ENCODE assay signal across 8 mouse cellular contexts in the genomic region with DNA sequence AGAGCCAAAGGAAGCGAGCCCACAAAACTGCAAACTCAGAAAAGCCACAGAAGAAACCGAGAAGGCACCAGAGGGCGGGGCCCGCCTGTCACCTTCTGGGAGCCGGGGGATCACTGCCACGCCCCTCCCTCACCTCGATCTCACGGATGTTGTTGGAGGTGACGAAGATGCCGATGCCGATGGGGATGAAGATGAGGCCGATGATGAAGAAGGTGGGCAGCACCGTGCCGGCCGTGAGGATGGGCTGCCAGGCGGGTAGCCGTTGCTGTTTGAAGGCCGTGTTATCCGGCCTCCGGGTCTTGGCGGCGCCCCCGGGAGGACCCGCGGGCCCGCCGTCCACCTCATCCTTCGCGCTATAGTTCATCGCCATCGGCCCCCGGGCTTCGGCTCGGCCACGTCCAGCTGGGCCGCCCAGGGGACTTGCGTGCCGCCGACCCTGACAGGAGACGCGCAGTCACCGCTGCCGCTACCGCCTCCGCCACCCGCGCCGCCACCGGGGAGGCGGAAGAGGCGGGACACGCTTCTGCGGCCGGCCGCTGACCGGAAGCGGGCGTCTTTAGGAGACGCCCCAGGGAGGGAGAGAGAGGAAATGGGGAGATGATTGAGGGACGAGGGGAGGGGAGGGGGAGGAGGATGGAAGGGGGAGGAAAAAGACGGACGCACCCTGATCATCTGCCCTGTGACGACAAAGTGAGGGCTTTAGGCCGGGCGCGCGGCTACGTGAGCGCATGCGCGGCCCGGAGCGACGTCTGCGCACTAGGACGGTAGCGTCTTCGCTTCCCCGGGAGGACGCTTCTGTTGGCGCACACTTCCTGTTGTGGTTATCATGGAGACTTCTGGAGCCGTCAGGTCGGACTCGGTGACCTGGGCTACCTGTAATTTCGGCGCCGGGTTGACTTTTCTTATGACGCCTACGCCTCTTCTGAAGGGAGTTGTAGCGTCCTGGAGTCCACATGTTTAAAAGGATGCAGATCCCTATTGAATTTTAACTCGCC. TPM values are rescaled to one million over a fixed set of nuclear protein-coding genes. Genes with fewer than 3 reads are reported as not detected.
DNase-seq lines count a peak whose midpoint lies in the region; ATAC-seq lines count a peak whose summit lies in the region.

A gene (minus strand): TSS at position 667 of the 995 bp plus-strand sequence.

- no peaks in the 10 kb centered on the region for H3K27me3 ChIP-seq in intestine, embryonic 14.5 days (replicated peaks; ENCODE audit: control insufficient read depth, insufficient read depth, low read length)

- H3K4me3 ChIP-seq in intestine, embryonic 14.5 days (ENCODE audit: low read depth, low read length): peak within 1 kb of the TSS; percentile 89

- intact Hi-C loops in left cerebral cortex, postnatal 14 days (cut with DNase I): no loop called here

- peak; percentile 99 for ATAC-seq in intestine, embryonic 14.5 days (replicated peaks; ENCODE audit: low FRiP score, low TSS enrichment, low read depth)

- peak; percentile 91 to 93 for DNase-seq in adrenal gland, adult 18-20 months (ENCODE audit: low spot score in 2 of 2)
- DNase-seq in embryo, embryonic 11 days: peak; percentile 96
- DNase-seq in gastrocnemius, postnatal 25 days: peak; percentile 97
- DNase-seq in intestine, embryonic 14.5 days (ENCODE audit: low spot score): peak; percentile 91
- DNase-seq in left cerebral cortex, postnatal 14 days (ENCODE audit: low spot score in 2 of 2): peak; percentile 96 to 98
- peak; percentile 99 for DNase-seq in mesoderm, embryonic 11.5 days (ENCODE audit: low read depth, low spot score)
- DNase-seq in right cerebral cortex, postnatal 36 days (ENCODE audit: low spot score in 2 of 2): peak; percentile 92 to 96
- peak; percentile 97 for DNase-seq in yolk sac, embryonic 10.5 days (ENCODE audit: low spot score)

- no peaks in the 10 kb centered on the region for H3K36me3 ChIP-seq in intestine, embryonic 14.5 days (ENCODE audit: control insufficient read depth, insufficient read depth, low read length)

- H3K4me1 ChIP-seq in intestine, embryonic 14.5 days (replicated peaks; ENCODE audit: control insufficient read depth, insufficient read depth, low read length): 0 out of 2 replicates have a peak, but pooled peaks cover 3% of the 10 kb centered on the region

- H3K9me3 ChIP-seq in intestine, embryonic 14.5 days (ENCODE audit: control insufficient read depth, low read length): no peaks in the 10 kb centered on the region

- WGBS in intestine, embryonic 14.5 days: under 1% methylated on average over 89 of the region's 91 CpGs

- peak within 1 kb of the TSS; percentile 88 for H3K27ac ChIP-seq in intestine, embryonic 14.5 days (ENCODE audit: low read depth)

- peak within 1 kb of the TSS; percentile 78 for H3K9ac ChIP-seq in intestine, embryonic 14.5 days (ENCODE audit: low read length)

- peak within 1 kb of the TSS; percentile 77 for H3K4me2 ChIP-seq in intestine, embryonic 14.5 days (ENCODE audit: low read length)

RNA-seq across cellular contexts. Expression of the gene that starts here (rescaled TPM):
- total RNA-seq in adrenal gland, adult 18-20 months (2021): 100 to 1,000 TPM; 103 to 134 TPM
- 10 to 100 TPM; 38.3 to 43.9 TPM for total RNA-seq in gastrocnemius, postnatal 25 days (2021)
- 62.4 and 63.3 TPM in 2 replicates for polyA plus RNA-seq in intestine, embryonic 14.5 days (2014; fragmentation: Nextera tagmentation; extraction: Ambion mirVana)
- 100 to 1,000 TPM; 234 to 235 TPM for total RNA-seq in left cerebral cortex, postnatal 14 days (2021)

Comparison
In these comparisons a context has a peak if more than half of its experiments do, and no peak if none do; other contexts are left out.
1. Peak in every context shown above with its lines: DNase-seq, ATAC-seq, H3K4me3 ChIP-seq and H3K27ac ChIP-seq.